Mouse (Mus musculus) adrenal gland, postnatal 25 days (tissue): ENCODE measurements at regions not wholly inside any gene's neighbourhood (a gene's known extent, or its start where the extent isn't known, plus 50 kb on each side); places are given as distances from the start of the nearest gene placed in this dataset.

Experiments used
- DNase-seq: peaks from one replicate; pipeline ENCODE4 v3.0.0; 2021; ENCODE audit warnings: mixed read lengths

DNA sequence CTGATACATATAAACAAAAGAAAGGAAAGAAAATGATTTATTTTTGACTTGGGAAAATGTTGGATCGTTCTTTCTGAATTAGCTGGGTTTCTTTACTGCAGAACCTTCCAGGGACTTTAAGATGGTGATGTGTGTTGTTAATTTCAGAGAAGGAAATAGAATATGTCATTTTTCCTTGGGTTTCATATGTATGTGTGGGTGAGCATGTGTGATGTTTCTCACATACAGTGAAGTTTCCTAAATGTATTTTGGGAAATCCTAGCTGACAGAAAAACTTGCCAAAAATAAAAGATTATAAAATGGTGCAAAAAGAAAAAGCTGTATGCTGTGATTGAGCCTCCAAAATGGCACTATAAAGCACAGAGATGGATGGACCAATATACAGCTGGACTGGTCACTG lies 319.2 kb downstream of the Lmx1a start:
- DNase-seq = no peak

DNA sequence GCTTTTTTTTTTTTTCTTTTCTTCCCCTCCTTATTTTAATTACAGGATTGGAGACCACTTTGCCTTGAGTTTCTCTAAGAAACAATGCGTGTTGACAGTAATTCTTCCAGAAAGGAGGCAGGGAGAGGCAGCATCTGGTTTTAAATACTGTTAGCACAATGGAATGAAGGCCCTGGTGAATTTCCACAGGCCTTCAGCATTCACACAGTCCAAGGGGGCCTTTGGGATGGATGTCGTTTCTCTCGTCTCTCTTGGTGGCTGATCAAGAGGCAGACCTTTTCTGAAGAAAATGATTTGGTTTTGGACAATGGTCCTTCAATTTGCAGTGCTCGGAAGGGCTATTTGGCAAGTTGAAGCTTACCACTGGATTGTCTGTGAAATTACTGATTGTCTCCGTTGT lies 321.4 kb downstream of the Lmx1a start:
- DNase-seq = no peak

- DNase-seq = no peak
Measured at GRCm38 (mm10) chr1:168012069-168012468, 323.0 kb downstream of the Lmx1a start.

DNA sequence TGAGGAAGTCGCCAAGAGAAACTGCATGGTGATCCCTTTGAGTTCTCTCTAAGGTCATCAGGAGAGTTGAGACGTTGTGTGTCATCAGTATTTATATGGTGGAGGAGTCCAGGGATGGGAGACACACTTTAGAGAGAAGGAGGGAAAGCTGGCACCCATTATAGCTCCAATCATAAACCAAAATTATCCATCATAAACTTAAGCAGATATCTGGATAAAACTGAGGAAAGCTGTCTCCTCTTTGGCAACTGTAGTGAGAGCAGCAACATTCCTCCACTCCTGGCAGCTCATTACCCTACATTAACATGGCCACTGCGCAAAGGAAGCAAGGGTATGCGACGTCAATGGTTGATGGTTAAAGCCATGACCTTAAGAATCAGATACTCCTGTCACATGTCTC lies 323.6 kb downstream of the Lmx1a start:
- no peak for DNase-seq

DNA sequence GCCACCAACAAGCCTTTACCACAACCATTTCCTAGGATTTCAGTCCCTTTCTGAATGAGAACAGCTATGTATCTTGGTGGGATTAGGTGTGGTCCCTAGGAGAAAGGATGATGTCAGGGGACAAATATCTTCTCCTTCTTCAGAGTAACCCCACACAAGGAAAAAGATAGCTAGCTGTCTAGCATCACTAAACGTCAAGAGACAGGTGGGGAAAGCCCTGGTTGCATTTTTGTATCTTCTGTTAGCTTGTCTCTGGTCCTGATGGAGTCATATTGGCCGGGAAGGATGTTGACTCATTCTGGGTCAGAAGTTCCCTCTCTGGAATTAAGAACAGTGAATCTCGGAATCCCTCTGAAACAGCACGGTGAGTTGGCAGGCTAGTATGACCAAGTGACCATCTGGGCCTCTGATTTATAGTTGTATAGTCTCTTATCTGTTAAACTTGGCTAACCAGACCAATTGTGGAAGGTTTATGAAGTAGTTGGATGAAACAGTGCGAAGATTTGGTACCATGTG lies 327.4 kb downstream of the Lmx1a start:
- DNase-seq = no peak

- DNase-seq = no peak
Measured at GRCm38 (mm10) chr1:168026481-168026880, 337.4 kb downstream of the Lmx1a start.

- no peak for DNase-seq
Measured at GRCm38 (mm10) chr1:168044765-168045164, 355.7 kb downstream of the Lmx1a start.

DNA sequence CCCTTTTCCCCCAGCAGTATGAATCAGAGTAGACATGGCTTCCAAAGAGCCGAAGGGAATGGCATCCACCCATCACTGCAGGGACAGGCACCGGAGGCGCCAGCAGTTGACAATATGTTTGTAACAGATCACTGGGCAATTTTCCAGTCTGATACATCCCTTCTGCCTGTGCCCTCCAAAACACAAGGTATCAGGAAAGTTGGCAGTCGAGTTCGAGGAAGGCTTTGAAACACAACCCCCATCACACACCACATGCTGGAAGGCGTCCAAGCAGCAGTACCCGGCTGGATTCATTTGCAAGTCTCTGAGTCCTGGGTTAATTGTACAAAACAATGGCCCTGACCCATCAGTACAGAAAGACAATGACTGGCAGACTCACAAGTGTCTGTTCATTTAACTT lies 357.3 kb downstream of the Lmx1a start:
- no peak for DNase-seq

DNA sequence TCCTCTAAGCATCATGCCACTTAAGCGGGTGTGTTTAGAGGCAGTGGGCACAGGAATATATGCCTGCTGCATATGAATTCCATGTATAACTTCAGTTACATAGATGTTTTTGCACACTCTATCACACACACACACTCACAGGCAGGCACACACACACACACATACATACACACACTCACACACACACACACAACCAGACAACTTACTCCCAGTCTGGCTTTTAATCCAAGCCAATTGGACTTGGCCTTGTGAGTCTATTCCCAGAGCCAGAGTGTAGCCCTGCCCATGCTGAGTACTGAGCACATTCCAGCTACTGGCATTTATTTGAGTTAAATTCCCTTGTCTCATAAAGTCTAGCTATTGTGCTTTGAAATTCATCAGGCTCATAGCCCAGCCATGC lies 357.7 kb downstream of the Lmx1a start:
- DNase-seq = no peak

DNA sequence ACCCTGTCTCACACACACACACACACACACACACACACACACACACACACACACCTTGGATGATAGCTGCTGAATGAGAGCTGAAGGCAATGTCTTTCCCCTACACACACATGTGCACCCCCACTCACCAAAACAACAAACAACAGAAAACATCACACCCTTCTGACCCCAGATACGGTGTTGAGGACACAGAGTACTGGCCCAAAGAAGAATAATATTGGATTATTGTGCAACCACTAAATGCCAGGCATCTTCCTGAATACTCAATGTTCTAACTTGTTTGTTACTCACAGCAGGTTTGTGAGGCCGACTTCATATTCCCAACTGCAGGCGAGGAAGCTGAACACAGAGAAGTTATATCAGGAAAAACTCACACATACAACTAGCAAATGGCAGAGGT lies 360.9 kb downstream of the Lmx1a start:
- DNase-seq = no peak

- no peak for DNase-seq
Measured at GRCm38 (mm10) chr1:168056479-168056878, 367.4 kb downstream of the Lmx1a start.

GRCm38 (mm10) chr1:168057479-168057878 lies 368.4 kb downstream of the Lmx1a start:
- no peak for DNase-seq

DNA sequence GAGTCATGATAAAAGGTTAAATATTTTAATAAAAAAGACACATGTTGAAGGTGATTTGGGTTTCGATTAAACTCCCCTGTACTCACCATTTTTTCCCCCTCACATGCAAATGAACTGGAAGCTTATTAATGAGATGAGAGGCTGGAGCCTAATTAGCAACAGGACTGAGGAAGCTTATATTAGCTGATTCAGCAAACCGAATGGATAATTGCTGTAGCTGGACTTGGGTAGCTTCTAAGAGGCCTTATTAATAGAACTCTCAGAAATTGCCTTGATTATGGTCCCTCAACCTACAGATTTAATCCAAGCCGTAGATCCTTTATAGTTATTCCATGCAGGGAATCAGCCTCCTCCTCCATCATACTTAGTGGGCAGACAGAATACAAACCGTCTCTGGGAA lies 369.7 kb downstream of the Lmx1a start:
- DNase-seq = no peak

DNA sequence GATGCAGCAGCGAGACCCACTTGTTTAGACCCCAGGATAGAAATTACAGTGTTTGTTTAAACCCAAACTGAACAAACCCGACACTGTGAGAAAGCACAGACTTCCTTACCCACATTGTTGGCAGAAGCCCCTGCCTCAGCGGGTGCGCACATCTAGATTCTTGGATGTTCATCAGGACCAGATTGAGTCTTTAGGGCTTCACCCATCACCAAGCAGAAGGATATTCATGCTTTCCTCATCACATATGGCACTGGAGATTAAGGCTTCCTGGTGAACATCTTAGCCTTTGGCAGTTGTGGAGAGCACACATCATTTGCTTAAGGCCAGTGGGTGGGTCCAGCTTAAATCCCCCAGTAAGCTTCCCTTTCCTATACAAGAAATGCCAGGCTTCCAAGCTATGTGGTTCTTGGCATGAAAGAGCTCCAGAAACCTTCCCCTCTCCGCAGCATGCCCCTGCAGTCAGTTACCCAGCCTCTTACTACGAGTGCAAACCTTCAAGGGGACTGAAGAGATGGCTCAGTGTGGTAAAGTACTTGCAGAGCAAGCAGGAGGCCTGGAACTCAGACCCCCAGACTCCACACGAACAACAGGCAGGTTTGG lies 367.9 kb downstream of the Pbx1 start:
- DNase-seq = no peak

GRCm38 (mm10) chr1:168065598-168066041 lies 366.4 kb downstream of the Pbx1 start:
- no peak for DNase-seq

DNA sequence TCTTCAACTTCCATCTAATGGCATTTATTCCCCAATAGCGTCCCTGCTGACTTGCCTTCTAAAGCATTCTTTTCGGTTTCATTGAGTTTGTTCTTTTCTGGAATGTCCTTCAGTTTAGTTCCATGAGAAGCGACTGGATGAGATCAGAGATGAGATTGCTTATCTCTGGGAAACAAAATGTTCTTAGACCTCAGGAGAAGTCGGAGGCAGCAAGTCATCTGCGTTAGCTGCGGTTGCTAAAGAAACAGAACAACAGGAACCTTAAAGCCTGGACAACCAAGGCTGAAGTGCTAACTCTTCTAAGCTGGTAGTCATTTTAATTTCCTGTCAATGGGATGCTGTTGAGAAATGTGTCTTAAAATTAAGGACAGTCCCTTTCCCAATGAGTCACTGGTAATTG lies 365.3 kb downstream of the Pbx1 start:
- DNase-seq = no peak

GRCm38 (mm10) chr1:168068003-168068919 lies 363.8 kb downstream of the Pbx1 start:
- DNase-seq = no peak

- no peak for DNase-seq
Measured at GRCm38 (mm10) chr1:168068920-168069590, 363.0 kb downstream of the Pbx1 start.
